Comparison of ENCODE assay signal across 8 mouse cellular contexts in the genomic region with DNA sequence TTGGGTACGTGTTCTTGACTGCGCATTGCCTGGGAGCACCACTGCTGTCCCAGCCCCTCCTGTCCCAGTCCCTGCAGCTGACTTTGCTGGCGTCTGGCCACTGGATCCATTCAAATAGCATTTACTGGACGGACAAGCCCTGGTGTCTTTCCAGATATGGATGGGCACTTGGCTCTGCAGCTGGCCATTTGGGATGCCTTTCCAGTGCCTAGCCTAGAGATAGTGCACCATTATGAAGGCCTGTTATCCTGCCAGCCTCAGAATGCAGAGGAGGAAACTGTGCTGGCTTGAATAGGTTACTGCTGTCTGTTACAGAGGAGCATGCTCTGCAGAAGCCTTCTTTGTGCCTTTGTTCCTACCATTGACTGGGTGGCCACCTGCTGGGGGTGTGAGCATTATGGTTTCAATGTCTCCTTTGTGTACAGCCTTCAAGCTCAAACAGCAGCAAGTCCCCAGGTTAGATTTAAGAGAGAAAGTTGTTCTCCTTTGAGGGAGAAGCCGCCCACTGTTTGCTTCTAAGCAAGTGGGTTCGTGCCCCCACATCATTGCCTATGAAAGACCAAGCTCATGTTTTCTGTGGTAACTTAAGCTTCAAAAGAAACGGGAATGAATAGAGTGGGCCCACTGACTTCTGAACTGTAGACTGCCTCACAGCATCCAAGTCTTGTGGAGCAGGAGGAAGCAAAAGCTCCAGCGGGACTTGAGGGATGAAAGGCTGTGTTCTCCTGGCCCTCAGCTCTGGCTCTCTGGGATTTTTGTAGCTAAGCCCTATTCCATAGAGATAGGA.
DNase-seq lines count a peak whose midpoint lies in the region; ATAC-seq and TF ChIP-seq lines count a peak whose summit lies in the region.

No protein-coding gene starts in this region.

- H3K4me1 ChIP-seq in ES-E14 (ENCODE audit: control insufficient read depth in 2 of 2, insufficient read depth in 2 of 2, low read length in 2 of 2, poor library complexity in 1 of 2), result peaks cover 0 to 23% of the 10 kb centered on the region in 2 experiments; a peak in 2 of 4 replicates
- peaks cover 7% of the 10 kb centered on the region; the same call in 1 of the 2 replicates for H3K4me1 ChIP-seq in forebrain, embryonic 14.5 days (ENCODE audit: control insufficient read depth, insufficient read depth, low read length)
- H3K4me1 ChIP-seq in hindbrain, embryonic 14.5 days (replicated peaks; ENCODE audit: control insufficient read depth, insufficient read depth, low read length), result 0 out of 2 replicates have a peak, but pooled peaks cover 5% of the 10 kb centered on the region
- H3K4me1 ChIP-seq in liver, embryonic 15.5 days (replicated peaks), result peaks cover 13% of the 10 kb centered on the region; the same call in 1 of the 2 replicates

- H3K4me2 ChIP-seq in forebrain, embryonic 14.5 days (ENCODE audit: low read length), result no peak overlapping the region
- no peak overlapping the region for H3K4me2 ChIP-seq in hindbrain, embryonic 14.5 days (replicated peaks)
- no peak overlapping the region for H3K4me2 ChIP-seq in liver, embryonic 15.5 days

- no peaks in the 10 kb centered on the region for H3K27me3 ChIP-seq in forebrain, embryonic 14.5 days (replicated peaks; ENCODE audit: control insufficient read depth, insufficient read depth, low read length)
- H3K27me3 ChIP-seq in hindbrain, embryonic 14.5 days (ENCODE audit: control insufficient read depth, insufficient read depth, low read length), result no peaks in the 10 kb centered on the region
- H3K27me3 ChIP-seq in liver, embryonic 15.5 days, result no peaks in the 10 kb centered on the region

- no peak overlapping the region for H3K27ac ChIP-seq in ES-E14 (ENCODE audit: insufficient read depth, low read depth, low read length, poor library complexity, severe bottlenecking)
- H3K27ac ChIP-seq in forebrain, embryonic 14.5 days (ENCODE audit: low read depth, low read length), result peak overlapping the region; percentile 14; the same call in 1 of the 2 replicates
- peak overlapping the region; percentile 51 for H3K27ac ChIP-seq in hindbrain, embryonic 14.5 days
- H3K27ac ChIP-seq in liver, embryonic 15.5 days (replicated peaks), result peak overlapping the region; percentile 42; the same call in 1 of the 2 replicates

- ATAC-seq in forebrain, embryonic 14.5 days, result peak; percentile 45
- ATAC-seq in hindbrain, embryonic 14.5 days (ENCODE audit: low FRiP score), result peak; percentile 85
- ATAC-seq in liver, embryonic 15.5 days (ENCODE audit: insufficient read depth), result no peak
- no peak for ATAC-seq in granulocyte monocyte progenitor cell, adult 5-6 weeks (replicated peaks; ENCODE audit: poor library complexity, severe bottlenecking)

- H3K9me3 ChIP-seq in ES-E14 (ENCODE audit: control insufficient read depth, insufficient read depth, low read depth, low read length), result no peaks in the 10 kb centered on the region
- no peaks in the 10 kb centered on the region for H3K9me3 ChIP-seq in forebrain, embryonic 14.5 days (replicated peaks; ENCODE audit: control insufficient read depth, low read length)
- H3K9me3 ChIP-seq in hindbrain, embryonic 14.5 days (ENCODE audit: control insufficient read depth, low read length), result no peaks in the 10 kb centered on the region
- H3K9me3 ChIP-seq in liver, embryonic 15.5 days (replicated peaks), result no peaks in the 10 kb centered on the region

- H3K9ac ChIP-seq in ES-E14 (ENCODE audit: insufficient read depth, low read depth, low read length, poor library complexity, severe bottlenecking), result no peak overlapping the region
- H3K9ac ChIP-seq in forebrain, embryonic 14.5 days (ENCODE audit: low read length), result no peak overlapping the region
- no peak overlapping the region for H3K9ac ChIP-seq in hindbrain, embryonic 14.5 days
- H3K9ac ChIP-seq in liver, embryonic 15.5 days, result no peak overlapping the region

- 23% methylated on average over 8 of the region's 8 CpGs for WGBS in forebrain, embryonic 14.5 days
- 15% methylated on average over 8 of the region's 8 CpGs for WGBS in hindbrain, embryonic 14.5 days
- WGBS in liver, embryonic 15.5 days (ENCODE audit: insufficient replicate concordance), result 77% methylated on average over 8 of the region's 8 CpGs

- peaks cover 5% of the 10 kb centered on the region; the same call in 1 of the 2 replicates for H3K36me3 ChIP-seq in ES-E14 (ENCODE audit: control insufficient read depth, insufficient read depth, low read length, poor library complexity, severe bottlenecking)
- peaks cover 7% of the 10 kb centered on the region; the same call in 1 of the 2 replicates for H3K36me3 ChIP-seq in forebrain, embryonic 14.5 days (ENCODE audit: control insufficient read depth, insufficient read depth, low read length)
- peaks cover 17% of the 10 kb centered on the region for H3K36me3 ChIP-seq in hindbrain, embryonic 14.5 days (replicated peaks; ENCODE audit: control insufficient read depth, insufficient read depth)
- H3K36me3 ChIP-seq in liver, embryonic 15.5 days (replicated peaks), result peaks cover 77% of the 10 kb centered on the region

- in situ Hi-C loops in ES-E14 (cut with MboI; ENCODE audit: low sequenced_read_pairs in 2 of 2, unreplicated experiment in 2 of 2), result no loop called here

- DNase-seq in ES-E14 (ENCODE audit: low read depth, low spot score), result peak; percentile 63
- peak; percentile 40 for DNase-seq in brain, embryonic 18.5 days (ENCODE audit: low read depth, low spot score)
- peak; percentile 49 for DNase-seq in forebrain, embryonic 14.5 days (ENCODE audit: low spot score)
- DNase-seq in hindbrain, embryonic 14.5 days (ENCODE audit: low spot score), result peak; percentile 40
- DNase-seq in right cerebral cortex, adult 18-20 months, result peak; percentile 76
- DNase-seq in ovary, postnatal 10 days (ENCODE audit: low spot score), result no peak

- no peak overlapping the region for H3K4me3 ChIP-seq in ES-E14 (ENCODE audit: insufficient read depth in 1 of 2, low read depth in 1 of 2, low read length in 2 of 2, poor library complexity in 1 of 2, severe bottlenecking in 1 of 2)
- no peak overlapping the region for H3K4me3 ChIP-seq in forebrain, embryonic 14.5 days (ENCODE audit: low read depth, low read length)
- H3K4me3 ChIP-seq in hindbrain, embryonic 14.5 days (replicated peaks; ENCODE audit: low read length), result no peak overlapping the region
- no peak overlapping the region for H3K4me3 ChIP-seq in liver, embryonic 15.5 days (replicated peaks)

TF ChIP-seq in ES-E14, 5 proteins besides CTCF, POLR2A, EP300 and RAD21:
- TF ChIP-seq ZNF384 (IDR thresholded peaks at IDR 0.05; ENCODE audit: low read depth, low read length) (no peak), HCFC1 (IDR thresholded peaks at IDR 0.05; ENCODE audit: borderline replicate concordance, insufficient read depth, low read length) (no peak), MAFK (IDR thresholded peaks at IDR 0.05; ENCODE audit: insufficient read depth, low read depth, low read length) (no peak)

Comparison
In these comparisons a context has a peak if more than half of its experiments do, and no peak if none do; other contexts are left out.
1. ATAC-seq: peak in forebrain, embryonic 14.5 days (single experiment) and hindbrain, embryonic 14.5 days (single experiment); none in liver, embryonic 15.5 days (single experiment) and granulocyte monocyte progenitor cell, adult 5-6 weeks (single experiment).